In the genomic region with DNA sequence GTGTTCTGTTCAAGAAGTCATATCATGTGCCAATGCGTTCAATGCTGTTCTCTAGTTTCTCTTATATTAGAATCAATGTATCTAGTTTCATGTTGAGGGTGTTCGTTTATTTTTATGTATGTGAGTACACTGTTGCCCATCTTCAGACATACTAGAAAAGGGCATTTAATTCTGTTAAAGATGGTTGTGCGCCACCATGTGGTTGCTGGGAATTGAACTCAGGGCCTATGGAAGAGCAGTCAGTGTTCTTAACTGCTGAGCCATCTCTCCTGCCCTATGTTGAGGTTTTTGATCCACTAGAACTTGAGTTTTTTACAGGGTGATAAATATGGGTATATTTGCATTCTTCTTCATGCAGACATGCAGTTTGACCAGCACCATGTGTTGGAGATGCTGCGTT, we compare ENCODE assay signal across 13 mouse cellular contexts. TPM values are rescaled to one million over a fixed set of nuclear protein-coding genes. Genes with fewer than 3 reads are reported as not detected.
DNase-seq lines count a peak whose midpoint lies in the region; TF ChIP-seq lines count a peak whose summit lies in the region.
"Had no signal": no experiment of that assay in that cellular context is flagged by ENCODE, and none has a peak within 500 bp of the region (broad histone marks: within the 10 kb centered on the region; RNA-seq: fewer than 3 reads in every experiment).

No protein-coding gene starts in this region.

- TF ChIP-seq CTCF in layer of hippocampus, adult 2 months (conservative IDR thresholded peaks at IDR 0.05): peak; percentile 71

- H3K27ac ChIP-seq in layer of hippocampus, adult 2 months: no peak overlapping the region
- H3K27ac ChIP-seq: embryonic facial prominence, embryonic 13.5 days; heart, embryonic 15.5 days; limb, embryonic 12.5 days; neural tube, embryonic 12.5 days; stomach, embryonic 15.5 days had no signal

- DNase-seq in cerebellum, adult 9-10 months: peak; percentile 43
- DNase-seq in cerebellum, adult 9-11 months: no peak
- no peak for DNase-seq in layer of hippocampus, adult 2 months (ENCODE audit: low spot score in 2 of 2)
- DNase-seq in layer of hippocampus, adult 11-12 months (ENCODE audit: low spot score): no peak
- DNase-seq in MEL-GATA-1-ER (ENCODE audit: extremely low read depth, low read depth): peak; percentile 4
- peak; percentile 39 to 48 for DNase-seq in kidney, postnatal 4 days
- no peak for DNase-seq in ovary, postnatal 36 days (ENCODE audit: low spot score)
- no peak for DNase-seq in gastrocnemius, adult 8-10 months (ENCODE audit: low spot score in 2 of 2)

- no peak overlapping the region for H3K4me3 ChIP-seq in layer of hippocampus, adult 2 months
- H3K4me3 ChIP-seq: embryonic facial prominence, embryonic 13.5 days; heart, embryonic 15.5 days; limb, embryonic 12.5 days; neural tube, embryonic 12.5 days; stomach, embryonic 15.5 days had no signal

RNA-seq across cellular contexts. Expression of gene Tro, which starts 5.4 kb away (rescaled TPM):
- 100 to 1,000 TPM; 159 to 167 TPM for total RNA-seq in layer of hippocampus, adult 2 months (2021)
- total RNA-seq in gastrocnemius, adult 8-10 months (2022): under 1 TPM in 3 of 4 experiments, not detected in 1; 0.15 to 0.24 (median 0.22) TPM

Comparison
In these comparisons a context has a peak if more than half of its experiments do, and no peak if none do; other contexts are left out.
1. DNase-seq: peak in cerebellum, adult 9-10 months (single experiment), MEL-GATA-1-ER (single experiment) and kidney, postnatal 4 days (2 of 2); none in cerebellum, adult 9-11 months (single experiment), layer of hippocampus, adult 2 months (0 of 2), layer of hippocampus, adult 11-12 months (single experiment), ovary, postnatal 36 days (single experiment) and gastrocnemius, adult 8-10 months (0 of 2).
2. RNA of gene Tro, which starts 5.4 kb away (total RNA-seq): 159 to 167 TPM in layer of hippocampus, adult 2 months; 0.15 to 0.24 TPM in gastrocnemius, adult 8-10 months; every median in the first group is over 100 times any median in the second.